Mouse (Mus musculus) heart, postnatal 0 days (tissue): ENCODE data around the gene Cstb. TPM values are rescaled to one million over a fixed set of nuclear protein-coding genes. Genes with fewer than 3 reads are reported as not detected.

Experiments used
- ATAC-seq: fragments of 200-750 bp; cut with Nextera tagmentation; 2 replicates; pipeline ENCODE4 v1.8.0; 2017; ENCODE audit warnings: low read depth, moderate number of reproducible peaks, moderate library complexity; ENCODE audit not compliant: insufficient read depth
- DNase-seq: peaks from one replicate; pipeline ENCODE4 v3.0.0-alpha.2; 2016; ENCODE audit warnings: low spot score
- H3K27ac ChIP-seq: fragments of 300-500 bp; sonication (generic); 2 replicates; pipeline ENCODE4 v1.5.1; 2014; ENCODE audit warnings: low read depth, mild to moderate bottlenecking
- H3K27me3 ChIP-seq: fragments of 300-500 bp; sonication (generic); 2 replicates; pipeline ENCODE4 v1.6.1; 2014; ENCODE audit warnings: low read length, mixed read lengths; ENCODE audit not compliant: control insufficient read depth, insufficient read depth
- H3K36me3 ChIP-seq: fragments of 300-500 bp; sonication (generic); replicated peaks from 2 replicates; pipeline ENCODE4 v1.6.1; 2014; ENCODE audit warnings: low read length, mixed read lengths; ENCODE audit not compliant: control insufficient read depth, insufficient read depth
- H3K4me1 ChIP-seq: fragments of 300-500 bp; sonication (generic); 2 replicates; pipeline ENCODE4 v1.6.1; 2014; ENCODE audit warnings: antibody characterized with exemption; ENCODE audit not compliant: control insufficient read depth, insufficient read depth
- H3K4me2 ChIP-seq: fragments of 300-500 bp; sonication (generic); 2 replicates; pipeline ENCODE4 v1.6.1; 2014; ENCODE audit warnings: low read depth, mild to moderate bottlenecking, low read length, moderate library complexity
- H3K4me3 ChIP-seq: fragments of 300-500 bp; sonication (generic); 2 replicates; pipeline ENCODE4 v1.5.1; 2014; ENCODE audit warnings: low read depth, low read length
- H3K9ac ChIP-seq: fragments of 300-500 bp; sonication (generic); replicated peaks from 2 replicates; pipeline ENCODE4 v1.6.1; 2014; ENCODE audit warnings: low read depth, low read length, mixed read lengths
- H3K9me3 ChIP-seq: fragments of 300-500 bp; sonication (generic); replicated peaks from 2 replicates; pipeline ENCODE4 v1.6.1; 2016; ENCODE audit warnings: low read length; ENCODE audit not compliant: control insufficient read depth
- CTCF ChIP-seq: IDR thresholded peaks from 2 replicates; pipeline ENCODE4 v1.5.1; 2016; ENCODE audit warnings: antibody characterized with exemption, control low read depth, low read depth
- EP300 ChIP-seq: IDR thresholded peaks from 2 replicates; pipeline ENCODE4 v1.6.1; 2016; ENCODE audit warnings: antibody characterized with exemption, low read depth
- WGBS: fragments of 180-500 bp; shearing (Covaris S2); extraction: QIAGEN DNeasy Blood & Tissue Kit; methylation state at CpG from one replicate; pipeline ENCODE4 v1.1.7; 2014; 5-methylcytosine and 5-hydroxymethylcytosine counted together
- polyA plus RNA-seq: library from polyadenylated mRNA; unstranded; fragments of >200 nt; fragmentation: Nextera tagmentation; extraction: Ambion mirVana; gene quantifications from 2 replicates; pipeline ENCODE4 v1.2.1, GENCODE M21; 2015
- total RNA-seq: library from RNA; depleted of rRNA; stranded (reverse); fragments of >200 nt; gene quantifications from 2 replicates; pipeline ENCODE4 v1.2.3, GENCODE M21; 2014; ENCODE audit warnings: low replicate concordance

Gene Cstb
- total and polyA plus RNA-seq, 2 experiments from 2014 or later: 99.5 to 153 TPM

DNA sequence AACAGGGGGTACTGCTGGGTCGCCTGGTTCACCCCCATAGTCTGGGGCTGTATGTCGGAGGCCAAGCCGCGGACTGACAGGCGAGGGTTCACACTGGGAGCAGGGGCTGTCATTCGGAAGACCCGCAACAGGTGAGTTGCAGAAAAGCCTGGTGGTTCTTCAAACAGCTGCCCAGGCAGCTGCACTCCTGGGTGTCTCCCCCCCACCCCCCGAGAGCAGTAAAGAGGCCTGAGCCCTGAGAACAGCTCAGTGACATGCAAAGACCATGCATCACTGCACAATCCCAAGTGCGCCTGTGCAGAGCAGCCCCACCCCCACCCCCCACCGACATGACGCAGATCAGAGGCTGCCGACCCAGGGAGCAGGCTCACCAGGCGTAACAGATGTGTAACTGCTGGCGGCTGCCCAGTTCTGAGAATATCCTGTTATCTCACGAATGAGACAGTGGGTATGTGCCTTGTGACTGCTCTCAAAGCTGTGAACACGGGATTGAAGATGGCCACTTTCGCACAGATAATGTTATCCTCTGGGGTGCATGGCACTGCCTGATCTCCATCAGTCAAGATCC lies 26.3 kb upstream of the Cstb start:
- TF ChIP-seq CTCF (no peak), EP300 (0 out of 2 replicates have a peak, but pooled peaks have one; percentile 56)
- Histone ChIP-seq H3K36me3 (peaks cover 40% of the 10 kb centered on the region), H3K27me3 (no peaks in the 10 kb centered on the region), H3K4me3 (no peak overlapping the region), H3K9me3 (no peaks in the 10 kb centered on the region), H3K9ac (no peak overlapping the region), H3K4me2 (0 out of 2 replicates have a peak overlapping the region, but pooled peaks have one; percentile 7), H3K4me1 (peaks cover 10% of the 10 kb centered on the region; the same call in 1 of the 2 replicates), H3K27ac (peak overlapping the region; percentile 69)
- ATAC-seq (peak; percentile 82), DNase-seq (peak; percentile 65)
- 27% methylated on average over 17 of the region's 17 CpGs for WGBS

DNA sequence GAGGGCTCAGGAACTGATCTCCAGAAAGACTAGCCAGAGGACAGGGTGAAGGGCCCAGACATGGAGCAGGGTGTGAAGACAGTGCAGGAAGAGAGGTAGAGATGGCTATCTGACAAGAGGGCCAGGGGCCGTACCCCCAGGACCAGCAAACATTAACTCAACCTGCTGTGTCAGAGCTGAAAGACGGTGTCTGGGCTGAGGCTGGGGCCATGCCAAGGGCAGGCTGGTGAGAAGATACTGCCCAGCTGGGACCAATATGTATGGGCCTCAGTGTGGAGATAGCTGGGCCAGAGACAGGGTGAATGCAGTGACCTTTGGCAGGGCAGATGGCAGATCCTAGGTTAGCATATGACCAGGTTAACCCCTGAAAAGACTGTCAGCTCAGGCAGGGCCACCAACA lies 24.3 kb upstream of the Cstb start:
- Histone ChIP-seq H3K27ac (no peak overlapping the region), H3K4me1 (peaks cover 10% of the 10 kb centered on the region; the same call in 1 of the 2 replicates), H3K4me2 (no peak overlapping the region), H3K36me3 (peaks cover 58% of the 10 kb centered on the region), H3K9me3 (no peaks in the 10 kb centered on the region), H3K9ac (no peak overlapping the region), H3K27me3 (no peaks in the 10 kb centered on the region), H3K4me3 (no peak overlapping the region)
- ATAC-seq: no peak
- TF ChIP-seq CTCF (no peak), EP300 (no peak)
- no peak for DNase-seq
- 83% methylated on average over 2 of the region's 2 CpGs for WGBS

DNA sequence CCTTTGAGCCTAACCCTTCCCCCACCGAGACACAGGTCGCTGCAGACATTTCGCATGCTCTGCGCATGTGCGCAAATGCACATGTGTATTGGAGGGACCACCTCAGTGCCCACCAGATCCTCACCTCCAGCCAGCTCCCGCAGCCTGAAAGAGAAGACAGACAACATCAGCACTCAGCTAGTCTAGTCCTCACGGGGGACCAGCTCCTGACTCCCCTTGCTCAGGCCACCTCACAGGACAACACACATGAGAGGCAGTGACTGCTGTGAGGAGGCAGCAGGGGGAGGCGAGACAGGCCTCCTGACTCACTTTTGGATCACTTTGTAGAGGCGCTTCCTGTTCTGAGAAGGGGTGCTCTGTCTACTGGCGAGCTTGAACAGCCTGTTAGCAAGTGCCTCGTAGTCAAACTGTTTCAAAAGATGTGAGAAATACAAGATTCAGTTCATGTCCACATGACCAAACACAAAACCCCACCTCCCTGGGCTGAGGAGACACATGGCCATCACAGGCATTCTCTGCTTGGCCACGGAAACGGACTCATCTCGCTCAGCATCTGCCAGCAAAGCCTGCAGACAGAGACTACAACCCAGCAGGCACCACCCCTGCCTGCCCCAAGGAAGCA lies 23.1 kb upstream of the Cstb start:
- H3K27ac ChIP-seq: no peak overlapping the region
- H3K4me1 ChIP-seq: peaks cover 10% of the 10 kb centered on the region; the same call in 1 of the 2 replicates
- H3K9ac ChIP-seq: no peak overlapping the region
- H3K9me3 ChIP-seq: no peaks in the 10 kb centered on the region
- WGBS: 92% methylated on average over 14 of the region's 14 CpGs
- ATAC-seq (no peak), DNase-seq (no peak)
- TF ChIP-seq CTCF: no peak
- no peak overlapping the region for H3K4me3 ChIP-seq
- H3K36me3 ChIP-seq: peaks cover 71% of the 10 kb centered on the region
- H3K4me2 ChIP-seq: no peak overlapping the region
- no peaks in the 10 kb centered on the region for H3K27me3 ChIP-seq

DNA sequence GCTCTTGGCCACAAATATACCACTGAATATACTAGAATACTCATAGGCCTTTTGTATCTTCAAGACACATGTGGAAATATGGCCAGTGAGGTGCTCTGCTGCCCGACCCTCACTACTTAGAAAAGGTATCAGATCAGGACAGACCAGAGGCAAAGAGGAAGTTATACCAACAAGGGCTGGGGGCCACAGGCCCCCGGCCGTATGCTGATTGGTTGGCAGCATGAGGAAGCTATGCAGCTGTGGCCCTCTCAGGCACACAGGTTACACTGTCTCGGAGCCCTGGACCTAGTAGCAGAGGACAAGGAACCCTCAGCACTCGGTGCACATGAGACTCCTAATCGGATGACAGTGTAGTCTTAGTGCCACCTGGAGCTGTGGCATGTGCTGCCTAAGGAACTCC lies 19.3 kb upstream of the Cstb start:
- WGBS: 81% methylated on average over 6 of the region's 6 CpGs

DNA sequence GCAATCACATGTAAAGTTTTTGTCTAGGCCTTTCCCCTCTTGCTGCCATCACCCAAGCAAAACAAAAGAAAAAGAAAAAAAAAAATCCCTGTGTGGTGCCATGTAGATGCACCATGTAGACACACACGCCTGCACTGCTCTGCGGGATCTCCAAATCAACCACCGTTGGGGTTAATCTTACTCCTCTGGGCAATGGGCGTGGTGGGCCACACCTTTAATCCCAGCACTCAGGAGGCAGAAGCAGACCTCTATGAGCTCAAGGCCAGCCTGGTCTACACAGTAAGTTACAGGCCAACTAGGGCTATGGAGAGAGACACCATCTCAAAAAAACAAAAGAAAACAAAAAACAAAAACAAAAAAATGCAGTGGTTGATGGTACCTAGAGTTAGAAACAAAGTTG lies 18.3 kb upstream of the Cstb start:
- no peak for DNase-seq
- Histone ChIP-seq H3K4me1 (no peaks in the 10 kb centered on the region; the same call in 1 of the 2 replicates), H3K36me3 (peaks cover 83% of the 10 kb centered on the region), H3K27me3 (no peaks in the 10 kb centered on the region), H3K9me3 (no peaks in the 10 kb centered on the region), H3K9ac (no peak overlapping the region), H3K4me3 (no peak overlapping the region), H3K4me2 (no peak overlapping the region), H3K27ac (no peak overlapping the region)
- WGBS: 93% methylated on average over 4 of the region's 4 CpGs
- no peak for ATAC-seq
- TF ChIP-seq EP300 (no peak), CTCF (no peak)

More for the DNA sequence above, 19.3 kb upstream of the Cstb start:
- Histone ChIP-seq H3K9ac (no peak overlapping the region), H3K4me2 (no peak overlapping the region), H3K9me3 (no peaks in the 10 kb centered on the region), H3K27ac (no peak overlapping the region), H3K27me3 (no peaks in the 10 kb centered on the region), H3K4me1 (no peaks in the 10 kb centered on the region), H3K36me3 (peaks cover 93% of the 10 kb centered on the region), H3K4me3 (no peak overlapping the region)
- DNase-seq (no peak), ATAC-seq (no peak)
- TF ChIP-seq EP300: no peak
- no peak for TF ChIP-seq CTCF
